ENCODE assay signal across 11 mouse cellular contexts in genomic region chr15:93062213-93063131, GRCm38 (mm10).
DNase-seq lines count a peak whose midpoint lies in the region; ATAC-seq lines count a peak whose summit lies in the region.
"Had no signal": no experiment of that assay in that cellular context is flagged by ENCODE, and none has a peak within 500 bp of the region (broad histone marks: within the 10 kb centered on the region; RNA-seq: fewer than 3 reads in every experiment).

No protein-coding gene starts in this region.

- peak; percentile 82 to 93 for DNase-seq in cerebellum, postnatal 10 days
- no peak for DNase-seq in cerebellum, adult 11 months
- peak; percentile 24 for DNase-seq in embryo, embryonic 11.5 days (ENCODE audit: low read depth, low spot score)
- DNase-seq in mesoderm, embryonic 11.5 days (ENCODE audit: low read depth, low spot score) = peak; percentile 59
- no peak for DNase-seq in urinary bladder, postnatal 4 days (ENCODE audit: low spot score in 2 of 2)
- DNase-seq: gastrocnemius, postnatal 25 days; lung, postnatal 10 days had no signal

- no peak for ATAC-seq in kidney, embryonic 14.5 days (ENCODE audit: low FRiP score, low TSS enrichment)
- ATAC-seq in kidney, embryonic 16.5 days (ENCODE audit: low FRiP score, low TSS enrichment) = no peak; the same call in 1 of the 2 replicates
- ATAC-seq in inflammation-experienced regulatory T-cells, adult 6 months = no peak

- no peaks in the 10 kb centered on the region for H3K9me3 ChIP-seq in kidney, embryonic 14.5 days (ENCODE audit: control insufficient read depth, low read length)
- H3K9me3 ChIP-seq in kidney, embryonic 16.5 days (ENCODE audit: low read length) = no peaks in the 10 kb centered on the region
- H3K9me3 ChIP-seq: embryonic facial prominence, embryonic 15.5 days had no signal

- no peaks in the 10 kb centered on the region for H3K36me3 ChIP-seq in kidney, embryonic 14.5 days (ENCODE audit: control insufficient read depth, insufficient read depth, low read length)
- no peaks in the 10 kb centered on the region for H3K36me3 ChIP-seq in kidney, embryonic 16.5 days (ENCODE audit: insufficient read depth, low read length)
- H3K36me3 ChIP-seq: embryonic facial prominence, embryonic 15.5 days had no signal

- no peaks in the 10 kb centered on the region for H3K27me3 ChIP-seq in kidney, embryonic 14.5 days (ENCODE audit: control insufficient read depth, insufficient read depth, low read length)
- no peaks in the 10 kb centered on the region for H3K27me3 ChIP-seq in kidney, embryonic 16.5 days (ENCODE audit: insufficient read depth, low read length)
- H3K27me3 ChIP-seq: embryonic facial prominence, embryonic 15.5 days had no signal

- no peak overlapping the region for H3K9ac ChIP-seq in kidney, embryonic 14.5 days (ENCODE audit: low read depth, low read length)
- H3K9ac ChIP-seq in kidney, embryonic 16.5 days (replicated peaks; ENCODE audit: low read length) = no peak overlapping the region
- H3K9ac ChIP-seq: embryonic facial prominence, embryonic 15.5 days had no signal

- H3K27ac ChIP-seq in kidney, embryonic 14.5 days (ENCODE audit: low read depth, low read length) = 0 out of 2 replicates have a peak overlapping the region, but pooled peaks have one; percentile 37
- H3K27ac ChIP-seq in kidney, embryonic 16.5 days (ENCODE audit: low read length) = no peak overlapping the region
- H3K27ac ChIP-seq: embryonic facial prominence, embryonic 15.5 days had no signal

- WGBS in kidney, embryonic 14.5 days = 26% methylated on average over 10 of the region's 10 CpGs
- 18% methylated on average over 10 of the region's 10 CpGs for WGBS in kidney, embryonic 16.5 days

- 0 out of 2 replicates have a peak, but pooled peaks cover 4% of the 10 kb centered on the region for H3K4me1 ChIP-seq in kidney, embryonic 14.5 days (ENCODE audit: control insufficient read depth, insufficient read depth, low read length)
- peaks cover 6% of the 10 kb centered on the region; the same call in 1 of the 2 replicates for H3K4me1 ChIP-seq in kidney, embryonic 16.5 days (ENCODE audit: insufficient read depth, low read length)
- H3K4me1 ChIP-seq: embryonic facial prominence, embryonic 15.5 days had no signal

- H3K4me3 ChIP-seq in kidney, embryonic 14.5 days (ENCODE audit: low read length) = no peak overlapping the region
- no peak overlapping the region for H3K4me3 ChIP-seq in kidney, embryonic 16.5 days (ENCODE audit: low read length)
- H3K4me3 ChIP-seq: embryonic facial prominence, embryonic 15.5 days had no signal

- H3K4me2 ChIP-seq in kidney, embryonic 14.5 days (replicated peaks; ENCODE audit: low read depth, low read length) = no peak overlapping the region
- no peak overlapping the region for H3K4me2 ChIP-seq in kidney, embryonic 16.5 days (replicated peaks; ENCODE audit: low read depth, low read length)
- H3K4me2 ChIP-seq: embryonic facial prominence, embryonic 15.5 days had no signal

Comparison
In these comparisons a context has a peak if more than half of its experiments do, and no peak if none do; other contexts are left out.
1. DNase-seq: peak in cerebellum, postnatal 10 days (2 of 2), embryo, embryonic 11.5 days (single experiment) and mesoderm, embryonic 11.5 days (single experiment); none in cerebellum, adult 11 months (single experiment) and urinary bladder, postnatal 4 days (0 of 2).